Mouse (Mus musculus): ENCODE results near the gene Cops7b. TPM values are rescaled to one million over a fixed set of nuclear protein-coding genes. Genes with fewer than 3 reads are reported as not detected.

Gene Cops7b
- total RNA-seq, 2 experiments from 2014 or later = 21.6 to 25.0 TPM

DNA sequence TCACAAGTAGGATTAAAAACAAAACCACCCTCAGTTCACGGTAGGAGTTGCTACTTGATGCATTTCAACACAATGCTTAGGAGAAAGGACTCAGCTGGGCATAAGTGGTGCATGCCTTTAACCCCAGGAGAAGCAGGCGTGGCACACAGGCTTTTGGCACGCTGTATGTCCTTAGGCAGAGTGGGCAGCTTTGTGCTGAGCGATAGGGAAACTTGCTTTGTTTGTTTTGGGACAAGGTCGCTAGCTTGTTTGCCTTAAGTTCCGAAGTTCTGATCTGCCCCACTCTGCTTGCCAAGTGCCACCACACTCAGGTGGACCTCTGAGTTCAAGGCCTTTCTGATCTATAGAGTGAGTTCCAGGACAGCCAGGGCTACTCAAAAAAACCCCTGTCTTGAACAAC is 12.6 kb downstream of the Cops7b start:
- no peak for DNase-seq (ENCODE audit: extremely low spot score in 1 of 2, low spot score in 1 of 2)

GRCm38 (mm10) chr1:86596512-86596911 is 13.8 kb downstream of the Cops7b start:
- DNase-seq (ENCODE audit: extremely low spot score in 1 of 2, low spot score in 1 of 2) = no peak

- no peak for DNase-seq (ENCODE audit: extremely low spot score in 1 of 2, low spot score in 1 of 2)
These were observed 15.8 kb downstream of the Cops7b start for GRCm38 (mm10) chr1:86598516-86598915.

DNA sequence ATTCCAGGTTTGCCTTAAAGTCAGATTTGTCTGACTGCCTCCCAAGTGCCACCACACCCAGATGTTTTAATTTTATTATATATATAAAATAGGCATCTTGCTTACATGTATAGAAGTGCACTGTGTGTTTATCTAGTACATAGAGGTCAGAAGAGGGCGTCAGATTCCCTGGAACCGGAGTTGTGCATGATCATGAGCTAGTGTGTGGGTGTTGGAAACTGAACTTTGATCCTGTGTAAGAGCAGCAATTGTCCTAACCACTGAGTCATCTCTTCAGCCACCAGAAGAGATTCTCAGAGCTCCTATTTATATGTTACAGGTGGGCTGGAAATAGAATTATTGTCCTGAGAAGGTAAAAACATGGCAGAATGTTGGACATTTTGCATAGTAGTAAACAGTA is 17.4 kb downstream of the Cops7b start:
- DNase-seq (ENCODE audit: extremely low spot score in 1 of 2, low spot score in 1 of 2) = no peak

DNA sequence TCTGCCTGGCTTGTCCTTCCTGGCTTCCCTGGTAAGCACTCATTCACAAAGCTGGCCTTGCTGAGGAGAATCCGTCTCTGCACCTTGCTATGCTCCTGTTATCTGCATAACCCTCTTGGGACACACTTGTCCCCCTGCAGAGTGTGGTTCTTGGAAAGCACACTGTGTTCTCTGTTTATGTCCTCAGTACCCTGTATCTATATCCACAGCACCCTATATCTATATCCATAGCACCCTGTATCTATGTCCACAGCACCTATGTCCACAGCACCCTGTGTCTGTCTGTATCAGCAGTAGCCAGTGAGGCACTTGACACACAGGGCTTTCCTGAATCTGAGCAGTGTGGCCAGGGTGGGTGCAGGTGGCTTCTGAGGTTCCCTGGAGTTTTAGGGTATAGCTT is 28.2 kb downstream of the Cops7b start:
- no peak for DNase-seq (ENCODE audit: extremely low spot score in 1 of 2, low spot score in 1 of 2)

- DNase-seq (ENCODE audit: extremely low spot score in 1 of 2, low spot score in 1 of 2) = no peak
These were observed 29.4 kb downstream of the Cops7b start for GRCm38 (mm10) chr1:86612081-86612480.

DNA sequence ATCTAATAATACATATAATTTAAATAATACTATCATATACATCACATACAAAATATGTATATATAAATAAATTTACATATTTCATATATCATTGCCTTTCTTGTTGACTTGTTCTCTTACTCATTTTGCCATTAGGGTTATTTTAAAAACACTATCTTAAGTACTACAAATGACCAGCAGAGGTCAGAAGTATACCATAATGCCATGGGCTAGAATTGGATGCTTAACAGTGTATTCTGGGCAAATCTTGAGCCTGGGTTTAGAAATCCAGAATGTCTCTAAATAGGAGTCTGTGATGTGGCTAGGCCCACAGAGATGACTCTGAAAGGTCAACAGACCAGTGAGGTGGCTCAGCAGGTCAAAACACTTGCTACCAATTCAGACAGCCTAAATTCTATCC is 31.6 kb downstream of the Cops7b start:
- DNase-seq (ENCODE audit: extremely low spot score in 1 of 2, low spot score in 1 of 2) = no peak

DNA sequence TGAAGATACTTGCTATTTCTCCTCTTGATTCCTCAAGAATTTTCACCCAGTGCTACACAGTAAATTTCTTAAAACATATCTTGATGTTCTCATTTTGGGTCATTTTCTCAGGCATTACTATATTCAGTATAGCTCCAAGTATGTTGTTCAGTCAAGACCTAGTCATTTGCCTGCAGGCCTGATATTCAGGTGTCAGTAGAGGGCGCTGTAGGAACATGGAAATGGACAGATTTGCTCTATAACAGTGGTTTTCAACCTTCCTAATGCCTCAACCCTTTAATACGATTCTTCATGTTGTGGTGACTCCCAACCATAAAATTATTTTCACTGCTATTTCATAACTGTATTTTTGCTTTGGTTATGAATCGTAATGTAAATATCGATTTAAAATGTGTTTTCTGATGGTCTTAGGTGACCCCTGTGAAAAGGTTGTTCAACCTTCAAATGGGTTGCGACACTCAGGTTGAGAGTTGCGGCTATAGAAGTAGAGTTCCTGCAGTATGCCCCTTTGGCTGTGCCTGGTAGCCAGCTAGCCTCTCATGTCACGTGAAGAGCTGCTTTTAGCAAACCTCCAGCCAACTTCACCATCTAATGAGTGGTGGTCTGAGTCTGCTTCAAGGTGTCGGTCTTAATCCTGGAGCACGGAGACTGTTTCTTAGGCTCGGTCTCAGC is 35.9 kb downstream of the Cops7b start:
- peak; percentile 34 to 78 for DNase-seq (ENCODE audit: extremely low spot score in 1 of 2, low spot score in 1 of 2)

GRCm38 (mm10) chr1:86622296-86622695 is 39.6 kb downstream of the Cops7b start:
- no peak for DNase-seq (ENCODE audit: extremely low spot score in 1 of 2, low spot score in 1 of 2)

- DNase-seq (ENCODE audit: extremely low spot score in 1 of 2, low spot score in 1 of 2) = no peak
These were observed 40.6 kb downstream of the Cops7b start for GRCm38 (mm10) chr1:86623001-86624000.

DNA sequence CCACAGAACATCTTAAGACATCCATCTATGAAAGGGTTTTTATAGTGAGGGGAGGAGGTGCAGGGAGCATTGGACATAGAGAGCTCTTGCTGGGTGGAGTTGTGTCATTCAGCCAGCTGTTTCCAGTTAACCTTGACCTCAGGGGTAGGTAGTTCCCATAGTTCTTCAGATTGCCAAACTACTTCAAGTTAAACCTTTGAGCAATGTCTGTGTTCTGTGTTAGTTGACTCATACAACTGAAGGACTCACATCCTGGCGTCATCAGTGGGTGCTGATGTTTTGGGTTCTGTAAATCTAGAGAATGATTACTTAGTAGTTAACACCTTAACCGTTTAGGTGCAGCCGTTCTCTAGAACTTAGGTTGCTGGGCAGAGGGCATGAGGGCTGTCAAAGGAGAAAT is 45.6 kb downstream of the Cops7b start:
- DNase-seq (ENCODE audit: extremely low spot score in 1 of 2, low spot score in 1 of 2) = no peak

GRCm38 (mm10) chr1:86629936-86630335 is 47.2 kb downstream of the Cops7b start:
- DNase-seq (ENCODE audit: extremely low spot score in 1 of 2, low spot score in 1 of 2) = no peak

DNA sequence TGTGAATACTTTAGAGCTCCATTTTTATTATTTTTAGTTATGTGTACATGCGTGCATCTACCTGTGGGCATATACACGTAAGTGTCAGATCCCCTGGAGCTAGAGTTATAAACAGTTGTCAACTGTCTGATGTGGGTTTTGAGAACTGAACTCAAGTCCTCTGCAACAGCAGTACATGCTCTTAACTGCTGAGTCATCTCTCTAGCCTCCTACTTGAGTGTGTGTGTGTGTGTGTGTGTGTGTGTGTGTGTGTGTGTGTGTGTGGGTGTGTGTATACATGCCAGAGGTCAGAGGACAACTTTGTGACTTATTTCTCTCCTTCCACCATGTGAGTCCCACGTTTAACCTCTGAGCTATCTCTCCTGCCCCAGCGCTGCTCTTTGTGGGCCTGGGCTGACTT is 47.8 kb downstream of the Cops7b start:
- no peak for DNase-seq (ENCODE audit: extremely low spot score in 1 of 2, low spot score in 1 of 2)

DNA sequence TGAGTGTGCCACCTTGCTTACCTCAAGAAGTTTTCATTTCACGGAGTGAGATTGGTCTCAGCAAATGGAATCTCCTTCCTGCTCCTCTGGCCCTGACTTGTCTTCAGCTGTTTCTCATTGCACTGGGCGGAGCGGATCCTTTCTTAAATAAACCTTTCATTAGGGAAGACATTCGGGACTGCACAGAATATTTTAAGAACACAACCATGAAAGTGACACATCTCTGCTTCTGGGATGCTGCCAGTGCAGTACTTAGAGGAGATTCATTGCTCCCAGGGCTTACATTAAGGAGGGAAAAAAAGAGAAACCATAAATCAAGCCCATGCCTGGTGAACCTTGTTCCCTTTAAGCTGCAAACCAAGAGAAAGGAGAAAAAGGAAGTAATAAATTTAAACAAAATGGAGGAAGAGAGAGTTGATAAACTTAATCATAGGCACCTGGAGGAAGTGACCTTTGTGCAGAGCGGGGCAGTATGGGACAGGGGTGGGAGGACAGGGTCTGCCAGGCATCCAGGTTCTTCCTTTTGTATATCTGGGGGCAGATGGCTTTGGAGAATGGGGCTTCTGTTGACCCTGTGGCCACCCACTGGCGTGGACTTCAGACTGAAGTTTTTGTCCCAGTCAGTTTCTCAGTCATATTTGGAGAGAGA is 50.2 kb downstream of the Cops7b start:
- DNase-seq (ENCODE audit: extremely low spot score in 1 of 2, low spot score in 1 of 2) = no peak

GRCm38 (mm10) chr1:86633434-86633833 is 50.7 kb downstream of the Cops7b start:
- no peak for DNase-seq (ENCODE audit: extremely low spot score in 1 of 2, low spot score in 1 of 2)

DNA sequence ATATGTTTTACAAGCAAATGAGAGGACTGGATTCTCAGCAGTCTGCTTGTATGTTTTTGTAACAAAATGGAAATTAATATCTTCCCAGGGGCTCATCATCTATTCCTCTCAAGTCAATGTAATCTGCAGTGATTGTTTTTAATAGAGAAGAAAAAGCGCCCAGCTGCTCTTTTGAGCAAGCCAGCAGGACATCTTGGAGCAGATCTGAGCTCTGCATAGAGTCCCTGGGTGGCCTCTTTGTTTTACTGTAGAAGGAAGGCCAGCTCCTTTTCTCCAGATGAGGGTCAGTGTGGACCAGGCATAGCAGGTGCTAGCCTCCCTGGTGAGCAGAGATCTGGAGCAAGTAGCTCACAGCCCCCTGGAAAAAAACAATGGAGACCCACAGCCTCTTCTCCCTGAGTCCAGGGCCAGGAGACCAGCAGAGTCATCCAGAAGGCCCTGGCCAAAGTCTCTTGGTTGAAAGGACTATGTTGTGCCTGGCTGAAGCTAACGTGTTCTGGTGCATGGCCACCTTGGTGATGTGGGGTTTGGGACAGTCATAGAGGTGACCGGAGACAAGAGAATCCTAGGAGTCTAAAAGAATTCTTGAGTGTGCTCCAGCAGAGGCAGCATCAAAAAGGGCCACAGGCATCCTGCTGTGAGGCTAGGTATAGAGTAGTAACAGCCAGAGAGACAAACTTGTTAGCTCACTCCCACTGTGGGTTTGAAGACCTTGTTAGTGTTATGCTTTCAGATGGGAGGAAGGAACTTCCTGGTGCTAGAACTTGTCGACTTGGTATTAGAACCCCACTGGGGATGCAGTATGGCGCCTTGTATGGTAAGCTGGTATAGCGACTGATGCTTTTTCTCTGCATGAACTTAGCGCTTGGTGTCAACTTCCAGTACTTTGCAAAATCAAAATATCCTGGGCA is 51.4 kb downstream of the Cops7b start:
- DNase-seq (ENCODE audit: extremely low spot score in 1 of 2, low spot score in 1 of 2) = no peak

DNA sequence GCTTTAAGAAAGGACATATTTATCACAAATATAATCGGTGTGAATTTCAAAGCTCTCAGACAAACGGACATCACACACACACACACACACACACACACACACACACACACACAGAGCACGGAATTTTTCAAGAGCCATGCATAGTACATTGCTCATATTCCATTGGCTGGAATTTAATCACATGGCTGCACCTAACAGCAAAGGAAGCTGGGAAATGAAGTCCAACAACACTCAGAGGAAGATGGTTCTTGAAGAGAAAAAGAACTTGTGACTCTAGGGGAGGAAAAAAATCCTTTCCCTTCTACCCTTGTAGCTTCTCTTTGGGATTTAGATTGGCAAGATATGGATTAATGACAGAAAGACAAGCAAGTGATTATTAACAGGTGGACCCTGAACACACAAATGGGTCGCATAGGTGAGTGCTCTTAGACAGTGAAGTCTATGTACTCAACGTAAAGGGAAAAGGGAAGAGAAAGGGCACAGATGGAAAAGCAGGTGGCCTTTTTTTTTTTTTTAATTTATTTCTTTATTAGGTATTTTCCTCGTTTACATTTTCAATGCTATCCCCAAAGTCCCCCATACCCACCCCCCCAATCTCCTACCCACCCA is 52.2 kb downstream of the Cops7b start:
- DNase-seq (ENCODE audit: extremely low spot score in 1 of 2, low spot score in 1 of 2) = no peak

GRCm38 (mm10) chr1:86643101-86643809 is 60.6 kb downstream of the Cops7b start:
- DNase-seq (ENCODE audit: extremely low spot score in 1 of 2, low spot score in 1 of 2) = no peak

DNA sequence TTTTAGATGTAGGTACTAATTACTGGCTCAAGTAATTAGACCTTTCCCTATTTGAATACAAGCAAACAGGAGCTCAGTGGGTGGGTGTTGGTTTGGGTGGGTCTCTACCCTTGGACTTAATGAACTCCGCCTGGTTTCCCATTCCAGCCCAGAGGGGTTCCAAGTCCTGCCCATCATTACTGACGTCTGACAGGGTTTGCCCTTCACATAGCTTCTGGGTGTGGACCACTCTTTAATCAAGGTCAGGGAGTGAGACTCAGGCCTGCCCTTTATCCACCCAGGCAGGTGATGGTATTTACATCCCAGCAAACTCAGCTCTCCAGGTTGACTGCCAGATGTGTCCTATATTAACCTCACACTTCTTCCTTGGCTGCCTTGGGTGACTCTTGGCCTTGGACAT is 64.8 kb downstream of the Cops7b start:
- no peak for DNase-seq (ENCODE audit: extremely low spot score in 1 of 2, low spot score in 1 of 2)
